Mouse (Mus musculus): ENCODE measurements around the gene Ocln.

Gene Ocln

GRCm38 (mm10) chr13:100552369-100553041 lies at the start of gene Ocln:
Ocln (minus strand) TSS chr13:100552718.
- DNase-seq: peak; percentile 78

DNA sequence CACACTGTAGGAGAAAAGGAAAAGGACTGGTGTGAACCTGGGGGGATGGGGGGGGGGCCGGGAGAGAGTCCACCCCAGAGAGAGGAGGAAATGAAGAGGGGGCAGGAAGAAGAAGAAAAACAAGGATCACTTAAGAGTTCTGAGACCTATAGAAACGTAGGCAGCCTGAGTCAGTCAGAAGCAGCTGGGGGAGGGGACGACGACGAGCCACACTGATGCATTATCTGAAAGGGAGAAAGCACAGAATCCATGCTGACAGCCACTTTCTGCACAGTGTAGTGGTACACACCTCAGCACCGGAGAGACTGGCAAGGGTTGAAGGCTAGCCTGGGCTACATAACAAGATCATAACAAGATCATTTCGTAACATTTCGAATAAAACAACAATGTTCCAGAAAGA lies 48.5 kb upstream of the Ocln start:
- DNase-seq: no peak

DNA sequence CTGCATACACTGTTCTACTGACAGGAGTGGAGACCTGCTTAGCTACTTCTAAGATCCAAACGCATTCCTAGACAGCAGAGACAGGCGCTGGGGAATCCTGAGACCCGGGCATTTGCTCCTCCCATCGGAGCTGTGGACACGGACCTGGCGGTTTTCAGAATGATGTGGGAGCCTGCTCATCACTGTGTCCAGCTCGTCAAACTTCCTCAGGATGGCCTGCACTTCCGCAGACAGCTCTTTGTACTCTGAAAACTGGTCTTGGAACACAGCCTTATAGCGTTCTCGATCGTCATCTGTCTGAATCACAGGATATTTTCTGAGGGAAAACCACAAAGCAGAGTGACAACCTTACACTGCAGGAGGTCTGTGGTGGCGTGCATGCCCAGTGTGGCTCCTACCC lies 47.8 kb upstream of the Ocln start:
- no peak for DNase-seq

DNA sequence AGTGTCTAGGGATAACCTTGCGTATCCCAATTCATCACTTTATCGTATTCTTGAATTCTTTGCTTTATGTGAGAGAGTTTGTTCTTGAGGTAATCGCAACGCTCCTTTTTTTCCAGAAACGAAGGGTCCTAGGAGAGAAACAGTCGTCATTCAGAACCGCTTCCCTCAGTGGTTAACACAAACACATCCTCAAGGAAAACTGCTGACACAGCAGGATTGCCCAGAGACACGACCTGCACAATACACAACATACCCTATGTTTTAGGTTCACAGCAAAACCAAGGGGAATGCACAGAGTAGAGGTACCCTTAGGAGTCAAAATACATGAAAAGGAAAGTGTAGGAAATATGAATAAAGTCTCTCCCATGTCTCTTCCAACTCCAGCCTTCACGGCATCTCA lies 44.8 kb upstream of the Ocln start:
- no peak for DNase-seq

GRCm38 (mm10) chr13:100595552-100595885 lies 43.0 kb upstream of the Ocln start:
- no peak for DNase-seq

DNA sequence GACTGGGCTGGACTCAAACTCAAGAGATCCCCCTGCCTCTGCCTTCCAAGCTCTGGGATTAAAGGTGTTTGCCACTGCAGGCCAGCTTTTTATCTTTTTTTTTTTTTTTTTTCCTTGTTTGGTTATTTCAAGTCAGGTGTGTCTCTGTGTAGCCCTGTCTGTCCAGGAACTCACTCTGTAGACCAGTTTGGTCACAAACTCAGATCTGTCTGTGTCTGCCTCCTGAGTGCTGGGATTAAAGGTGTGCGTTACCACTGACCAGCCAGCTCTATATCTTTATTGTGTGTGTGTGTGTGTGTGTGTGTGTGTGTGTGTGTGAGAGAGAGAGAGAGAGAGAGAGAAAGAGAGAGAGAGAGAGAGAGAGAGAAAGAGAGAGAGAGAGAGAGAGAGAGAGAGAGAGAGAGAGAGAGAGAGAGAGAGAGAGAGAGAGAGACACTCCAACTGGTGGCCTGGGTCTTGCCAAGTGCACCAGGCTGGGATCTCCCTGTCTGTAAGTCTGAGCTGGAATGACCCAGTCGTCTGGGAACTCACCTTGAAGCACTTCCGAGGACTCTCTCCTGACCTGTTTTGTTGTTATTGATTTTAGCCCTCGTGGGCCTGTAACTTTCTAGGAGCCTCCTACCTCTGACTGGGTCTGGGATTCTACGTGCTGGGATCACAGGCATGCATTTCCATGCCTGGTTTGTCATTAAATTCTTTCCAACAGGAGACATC lies 42.5 kb upstream of the Ocln start:
- DNase-seq: no peak

GRCm38 (mm10) chr13:100594041-100594792 lies 41.7 kb upstream of the Ocln start:
- DNase-seq: no peak

GRCm38 (mm10) chr13:100588646-100589045 lies 36.1 kb upstream of the Ocln start:
- peak; percentile 15 for DNase-seq

- no peak for DNase-seq
Observed at GRCm38 (mm10) chr13:100582144-100582543, 29.6 kb upstream of the Ocln start.

DNA sequence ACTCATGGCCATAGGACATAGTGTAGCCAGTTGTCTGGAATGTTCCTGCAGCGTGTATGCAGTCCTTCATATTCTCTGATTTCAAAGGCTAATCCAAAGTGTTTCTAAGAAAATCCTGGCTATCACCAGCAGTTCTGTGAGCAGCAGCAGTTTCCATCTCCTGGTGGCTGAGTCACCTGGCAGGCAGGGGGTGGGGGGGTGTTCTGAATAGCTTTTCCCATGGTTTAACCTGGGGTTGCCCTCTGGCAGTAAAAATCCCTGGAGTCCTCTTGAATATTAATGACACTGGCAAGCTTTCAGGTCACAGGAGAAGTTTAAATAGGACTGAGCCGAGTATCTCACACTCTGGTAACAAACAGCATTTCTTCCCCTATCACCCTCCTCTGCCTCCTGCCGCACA lies 29.2 kb upstream of the Ocln start:
- DNase-seq: no peak

DNA sequence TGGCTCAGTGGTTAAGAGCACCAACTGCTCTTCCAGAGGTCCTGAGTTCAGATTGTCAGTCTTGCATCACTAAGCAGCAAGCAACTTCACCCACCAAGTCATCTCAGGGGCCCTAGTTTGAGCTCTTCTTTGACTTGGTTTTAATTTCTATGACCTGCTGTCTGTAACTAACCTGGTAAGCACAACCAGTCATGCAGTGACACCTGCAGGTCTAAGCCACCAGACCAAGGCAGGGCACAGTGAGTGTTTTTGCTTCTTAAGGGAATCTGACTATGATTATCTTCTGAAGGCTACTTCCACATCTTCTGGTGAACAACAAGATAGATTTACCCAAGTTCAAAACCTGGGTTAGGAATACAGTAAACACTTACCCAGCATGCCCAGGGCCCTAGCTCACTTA lies 27.4 kb upstream of the Ocln start:
- no peak for DNase-seq

GRCm38 (mm10) chr13:100579220-100579619 lies 26.7 kb upstream of the Ocln start:
- no peak for DNase-seq

- no peak for DNase-seq
Observed at GRCm38 (mm10) chr13:100575950-100576349, 23.4 kb upstream of the Ocln start.

DNA sequence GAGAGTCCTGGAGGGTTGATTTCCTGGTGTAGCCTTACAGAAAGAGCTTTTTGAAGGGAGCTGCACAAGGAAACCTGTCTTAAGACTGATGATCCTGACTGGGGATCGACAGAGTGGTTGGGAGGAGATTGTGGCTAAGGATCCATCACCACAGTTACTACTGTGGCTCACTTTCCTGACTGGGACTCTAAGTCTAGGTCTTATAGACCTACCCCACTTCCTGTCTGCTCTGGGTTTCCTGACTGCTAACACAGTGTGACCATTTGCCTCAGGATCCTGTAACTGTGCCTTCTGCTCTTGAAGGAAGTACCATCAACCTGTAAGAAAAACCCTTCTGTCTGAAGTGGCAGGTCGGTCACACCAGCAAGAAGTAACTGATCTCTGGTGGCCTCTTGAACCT lies 18.2 kb upstream of the Ocln start:
- no peak for DNase-seq

DNA sequence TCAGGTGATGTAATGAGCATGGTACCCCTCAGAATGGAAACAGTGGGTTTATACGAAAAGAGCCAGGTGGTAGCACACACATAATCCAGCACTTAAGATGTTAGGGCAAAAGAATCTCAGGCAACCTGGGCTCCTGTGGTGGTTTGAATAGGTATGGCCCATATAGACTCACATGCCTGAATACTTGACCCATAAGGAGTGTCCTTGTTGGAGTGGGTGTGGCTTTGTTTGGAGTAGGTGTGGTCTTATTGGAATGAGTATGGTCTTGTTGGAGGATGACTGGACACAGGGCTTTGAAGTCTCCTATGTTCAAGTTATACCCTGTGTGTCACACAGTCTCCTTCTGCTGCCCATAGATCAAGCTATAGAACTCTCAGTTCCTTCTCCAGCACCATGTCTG lies 15.8 kb upstream of the Ocln start:
- no peak for DNase-seq

- DNase-seq: no peak
Observed at GRCm38 (mm10) chr13:100559449-100559848, 6.9 kb upstream of the Ocln start.

DNA sequence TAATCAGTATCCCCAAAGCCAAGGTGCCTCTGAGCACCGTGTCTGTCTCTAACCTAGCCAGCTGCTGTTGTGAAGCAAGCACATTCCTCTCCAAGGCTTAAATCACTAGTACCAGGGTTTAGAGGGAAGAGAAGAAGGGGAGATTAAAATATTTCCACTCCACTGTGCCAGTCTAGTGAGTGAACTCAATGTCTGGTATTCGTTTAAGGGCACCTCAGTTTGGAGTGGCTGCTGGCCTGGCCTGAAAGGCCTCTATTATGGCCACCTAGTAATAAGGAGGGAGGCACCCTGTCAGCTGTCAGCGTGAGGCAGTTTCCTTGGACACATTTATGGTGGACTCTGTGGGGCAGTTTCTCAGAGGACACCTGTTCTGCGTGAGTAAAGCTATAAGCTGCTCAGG lies 4.5 kb upstream of the Ocln start:
- DNase-seq: no peak

DNA sequence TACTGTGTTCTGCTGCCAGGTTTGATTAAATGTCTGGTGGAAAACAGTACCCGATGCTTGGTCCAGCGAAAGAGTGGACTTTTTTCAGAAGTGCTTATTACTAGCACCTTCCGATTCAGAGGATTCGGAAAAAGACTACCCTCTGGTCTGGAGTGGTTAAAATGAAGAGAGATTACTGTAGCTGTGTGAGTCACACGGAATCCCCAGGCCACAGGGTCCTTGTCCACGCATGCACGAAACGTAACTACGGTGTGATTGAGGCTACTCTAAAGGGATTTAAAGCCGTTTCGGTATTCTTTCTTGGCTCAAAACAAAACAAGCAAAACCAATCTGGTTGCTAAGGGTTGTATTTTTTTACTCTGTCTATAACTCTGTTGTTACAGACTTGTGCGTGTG lies 522 bp upstream of the Ocln start:
- DNase-seq: no peak

GRCm38 (mm10) chr13:100552009-100552368 lies 529 bp downstream of the Ocln start:
- DNase-seq: no peak

- DNase-seq: peak; percentile 39
Observed at GRCm38 (mm10) chr13:100551371-100552008, 1.0 kb downstream of the Ocln start.

- no peak for DNase-seq
Observed at GRCm38 (mm10) chr13:100547269-100547668, 5.2 kb downstream of the Ocln start.

GRCm38 (mm10) chr13:100545510-100545909 lies 7.0 kb downstream of the Ocln start:
- no peak for DNase-seq

DNA sequence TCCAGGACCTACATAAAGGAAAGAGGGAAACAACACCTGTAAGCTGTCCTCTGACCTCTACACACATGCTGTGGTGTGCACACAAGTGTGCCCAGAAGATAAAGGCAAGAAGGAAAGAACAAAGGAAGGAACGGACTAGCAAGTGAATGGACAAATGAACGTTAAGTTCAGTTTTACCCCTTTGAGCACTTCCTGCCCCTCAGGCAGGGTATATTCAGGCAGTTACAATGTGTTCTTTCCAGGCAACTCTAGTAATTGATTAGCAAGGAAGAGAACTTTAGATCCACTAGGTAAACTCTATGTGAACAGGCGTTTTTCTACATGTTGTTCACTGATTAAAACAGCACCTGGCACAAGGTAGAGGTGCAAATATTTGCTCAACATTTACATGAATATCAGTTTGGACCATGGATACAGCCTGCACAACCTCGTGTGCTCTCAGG lies 8.3 kb downstream of the Ocln start:
- DNase-seq: no peak

Measured in cerebellum, adult 11 months (tissue).